Mouse (Mus musculus) gastrocnemius, postnatal 10 days (tissue): ENCODE results near the gene Vps37d. TPM values are rescaled to one million over a fixed set of nuclear protein-coding genes. Genes with fewer than 3 reads are reported as not detected.

Experiments used
- DNase-seq: peaks from one replicate; pipeline ENCODE4 v3.0.0; 2021; ENCODE audit warnings: mixed read lengths
- total RNA-seq, 2 experiments: library from RNA; stranded (reverse); gene quantifications; 2 replicates each; pipeline ENCODE4 v1.2.3; 2021

The Vps37d gene
- total RNA-seq, 2 experiments from 2014 or later = 2.3 to 3.0 TPM

GRCm38 (mm10) chr5:135029007-135029854, 48.8 kb downstream of the Vps37d start:
- DNase-seq = peak; percentile 69

GRCm38 (mm10) chr5:135025899-135026298, 52.2 kb downstream of the Vps37d start:
- no peak for DNase-seq

GRCm38 (mm10) chr5:135024665-135025224, 53.3 kb downstream of the Vps37d start:
- DNase-seq = no peak

- DNase-seq = peak; percentile 86
Measured at GRCm38 (mm10) chr5:135023344-135024173, 54.5 kb downstream of the Vps37d start, which contains the start of gene Stx1a. TSS of gene Stx1a (plus strand) at chr5:135023482.

Other genes starting within 250 kb of the Vps37d start
- not detected for gene Tmem270, start 171.5 kb downstream of the Vps37d start, total RNA-seq
- gene Cldn13, start 162.7 kb downstream of the Vps37d start, total RNA-seq = under 1 TPM in 1 of 2 experiments, not detected in 1; 0.84 TPM
- gene Mettl27, start 145.9 kb downstream of the Vps37d start, total RNA-seq = 1 to 10 TPM; 7.4 to 8.6 TPM
- gene Cldn4, start 131.3 kb downstream of the Vps37d start, total RNA-seq = not detected
- not detected for gene Cldn3, start 92.1 kb downstream of the Vps37d start, total RNA-seq
- gene Abhd11, start 69.1 kb downstream of the Vps37d start, total RNA-seq = 10 to 100 TPM; 51.2 to 60.6 TPM
- 1 to 10 TPM; 2.0 to 5.1 TPM for gene Stx1a, start 54.8 kb downstream of the Vps37d start, total RNA-seq
- gene Dnajc30, start 14.1 kb downstream of the Vps37d start, total RNA-seq = 10 to 100 TPM; 22.4 to 23.3 TPM
- gene Bud23, start 13.3 kb downstream of the Vps37d start, total RNA-seq = 10 to 100 TPM; 28.6 to 30.3 TPM
- 10 to 100 TPM; 28.4 to 32.5 TPM for gene Mlxipl, start 11.6 kb upstream of the Vps37d start, total RNA-seq
- gene Tbl2, start 71.4 kb upstream of the Vps37d start, total RNA-seq = 10 to 100 TPM; 13.6 to 16.8 TPM
- 10 to 100 TPM; 28.4 to 28.9 TPM for gene Bcl7b, start 90.0 kb upstream of the Vps37d start, total RNA-seq
- 10 to 100 TPM; 29.0 to 39.2 TPM for gene Baz1b, start 109.0 kb upstream of the Vps37d start, total RNA-seq
- gene Fzd9, start 173.0 kb upstream of the Vps37d start, total RNA-seq = 1 to 10 TPM; 9.2 to 9.8 TPM